Mouse (Mus musculus) Patski (cell line): ENCODE results near the gene Arel1. TPM values are rescaled to one million over a fixed set of nuclear protein-coding genes. Genes with fewer than 3 reads are reported as not detected.

Experiments
- ATAC-seq: fragments of 100-300 bp; one replicate; pipeline ENCODE4 v1.8.0; 2021
- CTCF ChIA-PET: fragments of 350-600 bp; sonication (Branson Sonifier 250); formaldehyde crosslinking; loops from one replicate; lab custom pipeline; 2022; ENCODE audit warnings: inconsistent platforms; lab: Charles Lee
- POLR2A ChIA-PET: fragments of 350-600 bp; sonication (Branson Sonifier 250); formaldehyde crosslinking; loops from one replicate; lab custom pipeline; 2022; ENCODE audit warnings: antibody characterized with exemption, inconsistent platforms; lab: Charles Lee
- DNase-seq: peaks from one replicate; pipeline ENCODE4 v3.0.0-alpha.2; 2011; ENCODE audit warnings: low read depth, low spot score
- H3K27me3 ChIP-seq: fragments of 371-371 bp; one replicate; pipeline ENCODE4 v1.5.1; 2021
- CTCF ChIP-seq: fragments of 100-300 bp; IDR thresholded peaks from one replicate; pipeline ENCODE4 v1.5.1; 2021
- in situ Hi-C: fragments of 300-500 bp; cut with MboI; formaldehyde crosslinking; loops from 3 replicates; pipeline ENCODE4 v1.11.1; 2018; ENCODE audit warnings: low pct_unique_long_range_greater_than_20kb, mixed read lengths
- polyA plus RNA-seq: library from polyadenylated mRNA; unstranded; gene quantifications from one replicate; pipeline ENCODE4 v1.2.3, GENCODE M21; 2021

Arel1 gene
- polyA plus RNA-seq, 1 experiment from 2014 or later, result 27.6 TPM

GRCm38 (mm10) chr12:84989456-84989855, 18.8 kb upstream of the Arel1 start:
- in situ Hi-C loops, result no loop called here
- ATAC-seq, result no peak
- POLR2A ChIA-PET, result no interaction called here
- DNase-seq, result no peak
- CTCF ChIA-PET, result interaction anchor here (1.0 to 1.5 kb wide), 3 partner anchors 13 to 103 kb away, joined by 3 read pairs; no protein-coding TSS in a partner anchor
- peaks cover 7% of the 10 kb centered on the region for H3K27me3 ChIP-seq
- TF ChIP-seq CTCF, result no peak

DNA sequence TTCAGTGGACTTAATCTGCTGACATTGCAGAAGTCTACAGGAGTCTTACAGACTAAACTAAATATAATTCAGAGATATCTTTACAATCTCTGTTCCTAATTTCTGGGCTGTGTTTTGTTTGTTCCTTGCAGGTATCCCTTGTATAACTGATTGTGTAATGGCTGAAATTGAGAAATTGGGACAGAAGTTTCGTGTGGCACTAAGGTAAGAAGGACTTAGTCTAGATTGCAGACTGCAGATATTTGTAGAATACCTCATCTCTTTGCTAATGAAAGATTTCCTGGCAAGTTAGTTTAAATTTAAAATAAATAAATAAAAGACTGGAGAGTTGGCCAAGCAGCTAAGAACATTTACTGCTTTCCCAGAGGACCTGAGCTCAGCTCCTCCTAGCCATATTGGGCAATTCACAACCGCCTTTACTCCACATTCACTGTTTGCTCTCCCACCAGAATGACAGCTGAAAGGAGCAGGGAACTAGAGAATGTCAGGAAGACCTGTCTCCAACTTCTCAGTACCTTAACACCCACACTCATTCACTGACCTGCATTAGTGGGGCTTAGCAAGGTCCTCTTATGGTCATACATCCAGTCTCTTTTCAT, 8.7 kb upstream of the Arel1 start:
- ChIA-PET POLR2A (no interaction called here), CTCF (no interaction called here)
- in situ Hi-C loops, result no loop called here
- H3K27me3 ChIP-seq, result no peaks in the 10 kb centered on the region
- DNase-seq (no peak), ATAC-seq (no peak)
- no peak for TF ChIP-seq CTCF

DNA sequence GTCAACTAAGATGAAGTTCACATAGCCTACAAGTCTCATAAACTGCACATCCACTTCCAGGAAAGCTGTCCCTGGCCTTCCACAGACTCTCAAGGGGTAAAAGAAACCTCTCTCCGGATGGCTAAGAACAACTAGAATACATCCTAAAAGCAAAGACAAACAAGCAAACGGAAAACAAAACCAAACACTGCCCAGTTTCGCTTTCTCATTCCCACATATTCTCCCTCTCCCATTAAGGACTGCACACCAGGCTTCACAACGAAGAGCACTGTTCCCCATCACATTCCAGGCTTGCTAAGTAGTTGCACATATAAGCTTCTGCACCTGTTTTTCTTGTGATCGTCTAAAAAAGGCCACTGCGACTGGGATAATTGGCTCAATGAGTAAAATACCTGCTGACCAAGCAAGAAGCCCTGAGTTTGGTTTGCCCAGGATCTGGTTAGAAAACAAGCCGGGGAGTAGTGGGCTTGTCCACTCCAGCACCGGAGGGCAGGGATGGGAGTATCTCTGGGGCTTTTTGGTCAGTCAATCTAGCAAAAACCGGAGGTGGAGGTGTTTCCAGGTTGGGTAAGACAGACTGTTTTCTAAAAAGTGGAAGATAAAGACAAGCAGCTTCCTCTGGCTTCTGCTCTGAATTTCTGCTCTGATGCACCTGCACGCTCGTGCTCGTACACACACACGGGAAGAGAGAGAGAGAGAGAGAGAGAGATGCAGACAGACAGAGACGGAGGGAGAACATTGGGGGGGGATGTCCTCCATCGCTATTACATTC, 858 bp downstream of the Arel1 start:
- no peaks in the 10 kb centered on the region for H3K27me3 ChIP-seq
- ATAC-seq, result no peak
- DNase-seq, result no peak
- no peak for TF ChIP-seq CTCF
- in situ Hi-C loops, result loop anchor here (10.0 kb wide), 1 partner anchor 95 kb away; the partner anchor contains the start of gene Ltbp2
- POLR2A ChIA-PET, result no interaction called here
- CTCF ChIA-PET, result no interaction called here

DNA sequence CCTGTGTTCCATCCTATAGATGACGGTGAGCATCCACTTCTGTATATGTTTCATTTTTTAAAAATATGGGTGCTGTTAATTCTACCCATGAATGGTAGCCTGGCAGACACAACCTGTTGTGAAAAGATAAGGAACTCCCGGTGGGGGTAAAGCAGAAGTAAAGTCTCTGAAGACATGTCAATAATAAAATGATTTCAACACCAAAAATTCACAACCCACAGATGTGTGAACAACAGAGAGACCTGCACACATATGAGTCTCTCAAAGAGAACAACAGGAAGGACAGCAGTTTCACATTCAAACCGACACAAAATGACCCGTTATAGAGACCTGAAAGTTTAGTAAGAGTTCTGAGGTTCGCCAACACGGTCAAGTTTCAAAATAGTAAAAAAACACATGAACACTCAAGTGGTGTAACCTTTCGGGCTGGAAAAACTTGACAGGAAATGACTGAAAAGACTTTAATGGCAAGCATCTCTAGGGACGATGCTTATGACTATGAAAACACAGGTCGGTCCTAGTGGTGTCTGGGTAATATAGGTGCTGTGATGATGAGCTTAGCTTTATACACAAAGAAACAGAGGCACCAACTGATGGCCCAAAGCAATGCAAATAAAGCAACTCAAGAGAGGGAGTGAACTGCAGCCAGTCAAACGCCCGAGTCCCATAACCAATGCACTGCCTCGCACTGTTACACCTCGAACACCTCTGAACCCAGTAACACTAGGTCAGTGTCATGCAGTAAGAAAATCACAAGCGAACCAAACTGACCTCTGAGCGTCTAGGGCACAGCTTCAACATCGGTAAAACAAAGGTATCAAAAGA, 1.7 kb downstream of the Arel1 start:
- TF ChIP-seq CTCF, result no peak
- H3K27me3 ChIP-seq, result no peaks in the 10 kb centered on the region
- CTCF ChIA-PET, result no interaction called here
- DNase-seq (no peak), ATAC-seq (no peak)
- POLR2A ChIA-PET, result no interaction called here
- in situ Hi-C loops, result loop anchor here (10.0 kb wide), 1 partner anchor 94 kb away; the partner anchor contains the start of gene Ltbp2

DNA sequence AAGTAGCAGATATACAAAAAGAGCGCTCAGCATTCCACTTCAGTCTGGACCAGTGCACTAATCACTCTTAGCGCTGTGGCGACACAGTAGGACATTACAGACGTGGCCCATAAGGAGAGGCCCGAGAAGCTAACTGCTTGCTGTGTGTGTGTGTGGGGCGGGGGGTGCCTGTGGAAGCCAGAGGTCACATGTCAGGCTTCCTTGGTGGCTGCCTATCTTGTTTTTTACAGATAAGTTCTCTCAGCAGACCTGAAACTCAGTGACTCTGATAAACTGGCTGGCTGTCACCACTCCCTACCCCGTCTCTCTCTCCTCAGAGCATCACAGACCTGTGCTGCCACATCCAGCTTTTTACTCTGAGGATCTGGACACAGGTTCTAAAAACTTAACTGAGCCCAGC, 8.1 kb downstream of the Arel1 start:
- no peaks in the 10 kb centered on the region for H3K27me3 ChIP-seq
- CTCF ChIA-PET, result interaction anchor here (1.2 kb wide), 1 partner anchor 28 kb away, joined by 3 read pairs; no protein-coding TSS in a partner anchor
- no peak for TF ChIP-seq CTCF
- DNase-seq (no peak), ATAC-seq (no peak)
- POLR2A ChIA-PET, result no interaction called here
- in situ Hi-C loops, result loop anchor here (10.0 kb wide), 1 partner anchor 88 kb away; the partner anchor contains the start of gene Ltbp2

DNA sequence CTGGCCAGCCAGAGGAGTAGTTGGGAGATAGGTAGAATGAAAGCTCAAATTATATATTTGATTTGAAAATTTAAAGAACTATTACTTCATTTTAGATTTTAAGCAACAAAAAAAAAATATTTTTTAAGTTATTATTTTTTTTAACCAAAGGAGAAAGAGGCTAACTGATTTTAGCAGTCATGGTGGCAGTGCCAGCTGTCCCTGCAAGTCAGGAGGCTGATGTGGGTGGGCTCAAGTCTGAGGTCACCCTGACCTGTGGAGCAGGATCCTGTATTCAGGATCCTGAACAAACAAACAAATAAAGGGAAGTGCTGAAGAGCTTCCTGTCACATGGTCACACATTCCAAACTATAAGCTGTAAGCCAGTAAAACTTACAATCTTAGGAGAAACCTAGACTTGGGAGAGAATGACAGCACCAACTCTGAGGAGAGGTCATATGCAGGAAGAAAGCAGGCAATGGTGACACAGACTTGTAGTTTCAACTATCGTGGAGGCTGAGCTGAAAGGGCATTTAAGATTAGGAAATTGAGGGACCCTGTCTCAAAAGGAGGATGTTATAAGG, 11.8 kb downstream of the Arel1 start:
- ATAC-seq, result no peak
- H3K27me3 ChIP-seq, result no peaks in the 10 kb centered on the region
- no peak for TF ChIP-seq CTCF
- ChIA-PET POLR2A (no interaction called here), CTCF (no interaction called here)
- no peak for DNase-seq
- in situ Hi-C loops, result no loop called here

GRCm38 (mm10) chr12:84956317-84956716, 14.4 kb downstream of the Arel1 start:
- TF ChIP-seq CTCF, result no peak
- DNase-seq (no peak), ATAC-seq (no peak)
- in situ Hi-C loops, result no loop called here
- ChIA-PET CTCF (interaction anchor here (0.8 kb wide), 1 partner anchor 29 kb away, joined by 3 read pairs; no protein-coding TSS in a partner anchor), POLR2A (no interaction called here)
- H3K27me3 ChIP-seq, result no peaks in the 10 kb centered on the region

- TF ChIP-seq CTCF, result no peak
- POLR2A ChIA-PET, result no interaction called here
- DNase-seq, result no peak
- no peaks in the 10 kb centered on the region for H3K27me3 ChIP-seq
- in situ Hi-C loops, result no loop called here
- no peak for ATAC-seq
- CTCF ChIA-PET, result no interaction called here
Measured at GRCm38 (mm10) chr12:84952351-84952750, 18.3 kb downstream of the Arel1 start.

DNA sequence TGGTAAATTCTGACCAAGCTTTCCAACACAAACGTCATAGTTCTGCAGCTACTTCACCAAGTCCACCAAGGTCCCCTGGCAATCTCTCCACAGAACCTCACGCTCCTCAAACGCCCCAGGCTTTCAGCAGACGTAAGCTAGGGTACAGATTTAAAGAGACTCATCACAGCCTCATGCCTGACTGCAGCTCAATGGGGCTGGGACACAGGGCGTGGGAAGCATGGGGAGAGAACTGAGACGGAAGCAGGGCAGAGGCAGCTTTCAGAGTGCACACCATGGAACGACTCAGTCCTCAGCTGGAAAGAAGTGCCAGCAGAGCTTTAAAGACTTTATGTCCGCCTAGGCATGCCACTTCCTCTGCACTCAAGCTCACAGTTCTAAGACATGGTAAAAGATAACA, 19.2 kb downstream of the Arel1 start:
- no peak for TF ChIP-seq CTCF
- ATAC-seq, result no peak
- no peak for DNase-seq
- H3K27me3 ChIP-seq, result no peaks in the 10 kb centered on the region
- in situ Hi-C loops, result no loop called here
- POLR2A ChIA-PET, result no interaction called here
- CTCF ChIA-PET, result interaction anchor here (1.0 kb wide), 1 partner anchor 17 kb away, joined by 3 read pairs; no protein-coding TSS in a partner anchor

DNA sequence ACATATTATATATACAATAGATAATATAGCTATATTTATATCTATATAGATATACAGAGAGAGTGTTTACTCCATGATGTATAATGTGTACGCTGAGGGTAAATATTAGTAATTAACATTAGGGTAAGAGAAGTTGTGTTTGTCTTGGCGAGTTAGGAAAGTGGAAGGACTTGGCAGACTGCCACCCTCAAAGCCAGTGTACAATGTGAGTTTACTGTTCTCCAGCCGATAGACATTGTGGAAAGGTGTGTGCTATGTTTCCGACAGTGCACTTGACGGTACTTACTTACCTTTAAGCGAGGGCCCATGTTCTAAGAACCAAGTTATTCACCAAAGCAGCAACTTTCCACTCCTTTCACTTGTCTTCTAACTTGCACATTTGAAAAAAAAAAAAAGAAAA, 19.9 kb downstream of the Arel1 start:
- ChIA-PET CTCF (no interaction called here), POLR2A (no interaction called here)
- in situ Hi-C loops, result no loop called here
- DNase-seq (no peak), ATAC-seq (no peak)
- no peak for TF ChIP-seq CTCF
- H3K27me3 ChIP-seq, result no peaks in the 10 kb centered on the region
